Mouse (Mus musculus) adrenal gland, postnatal 14 days (tissue): ENCODE data around the gene Pnkd. TPM values are rescaled to one million over a fixed set of nuclear protein-coding genes. Genes with fewer than 3 reads are reported as not detected.

Experiments used
- DNase-seq: peaks from one replicate; pipeline ENCODE4 v3.0.0; 2021; ENCODE audit warnings: mixed read lengths
- long read RNA-seq, 2 experiments: library from polyadenylated mRNA; stranded (forward); transcript quantifications; one replicate each; pipeline ENCODE4 v2.0.0; 2021
- total RNA-seq: library from RNA; stranded (reverse); gene quantifications from 2 replicates; pipeline ENCODE4 v1.2.3, GENCODE M21; 2021

Gene Pnkd
- total RNA-seq: 111 and 115 TPM in 2 replicates
- long read RNA-seq, experiment 1, transcript Pnkd-204 (3 exons, 740 nt): major isoform, 76 of 114 reads
- long read RNA-seq, experiment 1, transcript Pnkd-202 (9 exons, 2,859 nt): minor isoform, 25 of 114 reads
- long read RNA-seq, experiment 1, partial matches to known transcripts: 7 of 114 reads
- long read RNA-seq, experiment 1, other reads (novel, unspliced or antisense): 4 of 114 reads
- long read RNA-seq, experiment 2, transcript Pnkd-202 (9 exons, 2,859 nt): minor isoform, 27 of 137 reads
- long read RNA-seq, experiment 2, transcript Pnkd-204 (3 exons, 740 nt): major isoform, 90 of 137 reads
- long read RNA-seq, experiment 2, partial matches to known transcripts: 3 of 137 reads
- long read RNA-seq, experiment 2, other reads (novel, unspliced or antisense): 13 of 137 reads

- DNase-seq: peak; percentile 100
These were observed at the start of gene Pnkd, which contains the start of gene Aamp for GRCm38 (mm10) chr1:74284543-74285160. Gene Pnkd, plus strand, starts transcription at chr1:74284930. Gene Aamp, minus strand, starts transcription at chr1:74284738.

- DNase-seq: peak; percentile 98
These were observed 48.7 kb upstream of the Pnkd start, which contains the start of gene Arpc2 for GRCm38 (mm10) chr1:74235938-74236589. Gene Arpc2, plus strand, starts transcription at chr1:74236084.

- DNase-seq: peak; percentile 74
These were observed 48.0 kb upstream of the Pnkd start for GRCm38 (mm10) chr1:74236590-74237317.

- no peak for DNase-seq
These were observed 47.1 kb upstream of the Pnkd start for GRCm38 (mm10) chr1:74237671-74238070.

- no peak for DNase-seq
These were observed 46.6 kb upstream of the Pnkd start for GRCm38 (mm10) chr1:74238136-74238535.

GRCm38 (mm10) chr1:74239162-74239561 is 45.6 kb upstream of the Pnkd start:
- DNase-seq: no peak

- DNase-seq: no peak
These were observed 45.1 kb upstream of the Pnkd start for GRCm38 (mm10) chr1:74239618-74240017.

GRCm38 (mm10) chr1:74240311-74240710 is 44.4 kb upstream of the Pnkd start:
- DNase-seq: no peak

- no peak for DNase-seq
These were observed 43.9 kb upstream of the Pnkd start for GRCm38 (mm10) chr1:74240832-74241231.

- no peak for DNase-seq
These were observed 39.2 kb upstream of the Pnkd start for GRCm38 (mm10) chr1:74245525-74245924.

GRCm38 (mm10) chr1:74248799-74249198 is 35.9 kb upstream of the Pnkd start:
- DNase-seq: peak; percentile 40

- no peak for DNase-seq
These were observed 35.3 kb upstream of the Pnkd start for GRCm38 (mm10) chr1:74249331-74249980.

GRCm38 (mm10) chr1:74250096-74250495 is 34.6 kb upstream of the Pnkd start:
- DNase-seq: no peak

GRCm38 (mm10) chr1:74255704-74256345 is 28.9 kb upstream of the Pnkd start:
- DNase-seq: no peak

- no peak for DNase-seq
These were observed 27.9 kb upstream of the Pnkd start for GRCm38 (mm10) chr1:74256782-74257181.

GRCm38 (mm10) chr1:74262510-74262909 is 22.2 kb upstream of the Pnkd start:
- no peak for DNase-seq

GRCm38 (mm10) chr1:74268750-74269149 is 16.0 kb upstream of the Pnkd start:
- no peak for DNase-seq

- DNase-seq: peak; percentile 57
These were observed 13.1 kb upstream of the Pnkd start for GRCm38 (mm10) chr1:74271659-74272058.

- DNase-seq: no peak
These were observed 9.7 kb upstream of the Pnkd start for GRCm38 (mm10) chr1:74275015-74275414.

- no peak for DNase-seq
These were observed 7.7 kb upstream of the Pnkd start for GRCm38 (mm10) chr1:74277041-74277440.

- DNase-seq: no peak
These were observed 6.7 kb upstream of the Pnkd start for GRCm38 (mm10) chr1:74277883-74278537.
